Mouse (Mus musculus) heart, embryonic 14.5 days (tissue): ENCODE data around the gene Xylt2. TPM values are rescaled to one million over a fixed set of nuclear protein-coding genes. Genes with fewer than 3 reads are reported as not detected.
A peak's percentile ranks its signal among the peaks of the same experiment; 100 is the strongest.

Experiments used
- ATAC-seq: fragments of 200-750 bp; cut with Nextera tagmentation; 2 replicates; pipeline ENCODE4 v1.8.0; 2017; ENCODE audit warnings: low read depth, moderate TSS enrichment; ENCODE audit not compliant: insufficient number of reproducible peaks, insufficient read depth, low FRiP score
- H3K27ac ChIP-seq, 2 experiments: fragments of 200-500 bp in 1 of 2; fragments of 300-500 bp in 1 of 2; sonication (generic) in 1 of 2; replicated peaks in 1 of 2; 2 replicates each; pipeline ENCODE4 v1.5.1; 2012 to 2014; ENCODE audit warnings: low read depth in 2 of 2, low read length in 2 of 2, control low read depth in 1 of 2, mild to moderate bottlenecking in 1 of 2, mixed read lengths in 1 of 2; ENCODE audit not compliant: control insufficient read depth in 1 of 2, insufficient read depth in 1 of 2
- H3K27me3 ChIP-seq: fragments of 300-500 bp; sonication (generic); 2 replicates; pipeline ENCODE4 v1.6.1; 2014; ENCODE audit warnings: mild to moderate bottlenecking, low read length, control low read depth; ENCODE audit not compliant: control insufficient read depth, insufficient read depth
- H3K36me3 ChIP-seq: fragments of 300-500 bp; sonication (generic); 2 replicates; pipeline ENCODE4 v1.6.1; 2014; ENCODE audit warnings: mild to moderate bottlenecking, control low read depth, low read length, mixed read lengths; ENCODE audit not compliant: control insufficient read depth, insufficient read depth
- H3K4me1 ChIP-seq, 2 experiments: fragments of 200-500 bp in 1 of 2; fragments of 300-500 bp in 1 of 2; sonication (generic) in 1 of 2; 2 replicates each; pipeline ENCODE4 v1.6.1; 2012 to 2014; ENCODE audit warnings: low read length in 2 of 2, control low read depth in 1 of 2, mixed read lengths in 1 of 2; ENCODE audit not compliant: control insufficient read depth in 2 of 2, insufficient read depth in 2 of 2
- H3K4me2 ChIP-seq: fragments of 300-500 bp; sonication (generic); 2 replicates; pipeline ENCODE4 v1.6.1; 2014; ENCODE audit warnings: mild to moderate bottlenecking, low read length
- H3K4me3 ChIP-seq, 2 experiments: fragments of 200-500 bp in 1 of 2; fragments of 300-500 bp in 1 of 2; sonication (generic) in 1 of 2; 2 replicates each; pipeline ENCODE4 v1.5.1; 2012 to 2014; ENCODE audit warnings: low read length in 2 of 2, mild to moderate bottlenecking in 2 of 2, control low read depth in 1 of 2, low read depth in 1 of 2, moderate library complexity in 1 of 2; ENCODE audit not compliant: control insufficient read depth in 1 of 2, insufficient read depth in 1 of 2
- H3K9ac ChIP-seq: fragments of 300-500 bp; sonication (generic); 2 replicates; pipeline ENCODE4 v1.6.1; 2014; ENCODE audit warnings: mild to moderate bottlenecking, low read length
- H3K9me3 ChIP-seq: fragments of 300-500 bp; sonication (generic); 2 replicates; pipeline ENCODE4 v1.6.1; 2016; ENCODE audit warnings: low read length, control low read depth; ENCODE audit not compliant: control insufficient read depth
- WGBS: fragments of 180-500 bp; shearing (Covaris S2); extraction: QIAGEN DNeasy Blood & Tissue Kit; methylation state at CpG from one replicate; pipeline ENCODE4 v1.1.7; 2014; 5-methylcytosine and 5-hydroxymethylcytosine counted together
- polyA plus RNA-seq: library from polyadenylated mRNA; unstranded; fragments of >200 nt; fragmentation: Nextera tagmentation; extraction: Ambion mirVana; gene quantifications from 2 replicates; pipeline ENCODE4 v1.2.1, GENCODE M21; 2014

Xylt2 gene
- polyA plus RNA-seq, 1 experiment from 2014 or later: 13.8 TPM

- Histone ChIP-seq H3K4me1 (no peaks in the 10 kb centered on the region), H3K9me3 (no peaks in the 10 kb centered on the region), H3K27me3 (no peaks in the 10 kb centered on the region), H3K4me3 (no peak overlapping the region), H3K9ac (no peak overlapping the region), H3K4me2 (no peak overlapping the region), H3K27ac (no peak overlapping the region), H3K36me3 (peaks cover 87% of the 10 kb centered on the region)
- ATAC-seq: no peak
- WGBS: 91% methylated on average over 4 of the region's 4 CpGs
Observed at GRCm38 (mm10) chr11:94646457-94646856, 30.9 kb downstream of the Xylt2 start.

- Histone ChIP-seq H3K9me3 (no peaks in the 10 kb centered on the region), H3K27ac (no peak overlapping the region), H3K27me3 (no peaks in the 10 kb centered on the region), H3K4me1 (no peaks in the 10 kb centered on the region), H3K9ac (no peak overlapping the region), H3K36me3 (peaks cover 91% of the 10 kb centered on the region), H3K4me2 (no peak overlapping the region), H3K4me3 (no peak overlapping the region)
- 88% methylated on average over 8 of the region's 8 CpGs for WGBS
- no peak for ATAC-seq
Observed at GRCm38 (mm10) chr11:94644461-94645219, 32.7 kb downstream of the Xylt2 start.

- Histone ChIP-seq H3K27me3 (no peaks in the 10 kb centered on the region), H3K9ac (no peak overlapping the region), H3K4me1 (peaks cover 2 to 10% of the 10 kb centered on the region in 2 experiments; a peak in 3 of 4 replicates), H3K27ac (no peak overlapping the region), H3K9me3 (no peaks in the 10 kb centered on the region), H3K36me3 (peaks cover 82% of the 10 kb centered on the region), H3K4me2 (no peak overlapping the region), H3K4me3 (no peak overlapping the region)
- 89% methylated on average over 5 of the region's 5 CpGs for WGBS
- no peak for ATAC-seq
Observed at GRCm38 (mm10) chr11:94634431-94634830, 42.9 kb downstream of the Xylt2 start.

- WGBS: 87% methylated on average over 8 of the region's 8 CpGs
- peaks cover 68% of the 10 kb centered on the region for H3K36me3 ChIP-seq
- ATAC-seq: no peak
Observed at GRCm38 (mm10) chr11:94632988-94633387, 44.3 kb downstream of the Xylt2 start.

GRCm38 (mm10) chr11:94631969-94632368, 45.3 kb downstream of the Xylt2 start:
- no peaks in the 10 kb centered on the region for H3K9me3 ChIP-seq
- H3K4me1 ChIP-seq: peaks cover 2 to 10% of the 10 kb centered on the region in 2 experiments; a peak in 3 of 4 replicates
- peaks cover 58% of the 10 kb centered on the region for H3K36me3 ChIP-seq
- no peak overlapping the region for H3K4me3 ChIP-seq
- H3K27me3 ChIP-seq: no peaks in the 10 kb centered on the region
- ATAC-seq: no peak
- 90% methylated on average over 5 of the region's 5 CpGs for WGBS
- H3K9ac ChIP-seq: no peak overlapping the region
- H3K27ac ChIP-seq: no peak overlapping the region
- H3K4me2 ChIP-seq: no peak overlapping the region

More at GRCm38 (mm10) chr11:94632988-94633387, 44.3 kb downstream of the Xylt2 start:
- no peaks in the 10 kb centered on the region for H3K27me3 ChIP-seq
- H3K27ac ChIP-seq: no peak overlapping the region
- no peak overlapping the region for H3K9ac ChIP-seq
- H3K4me3 ChIP-seq: no peak overlapping the region
- H3K4me2 ChIP-seq: no peak overlapping the region
- no peaks in the 10 kb centered on the region for H3K9me3 ChIP-seq
- peaks cover 2 to 10% of the 10 kb centered on the region in 2 experiments; a peak in 3 of 4 replicates for H3K4me1 ChIP-seq

- Histone ChIP-seq H3K36me3 (peaks cover 42% of the 10 kb centered on the region), H3K9ac (peak overlapping the region; percentile 90), H3K27ac (peak overlapping the region; percentile 37 to 61; a peak in 3 of 4 replicates), H3K27me3 (no peaks in the 10 kb centered on the region), H3K4me2 (peak overlapping the region; percentile 67), H3K9me3 (no peaks in the 10 kb centered on the region), H3K4me3 (peak overlapping the region; percentile 87 to 89), H3K4me1 (peaks cover 2 to 10% of the 10 kb centered on the region in 2 experiments; a peak in 3 of 4 replicates)
- no peak for ATAC-seq
- 11% methylated on average over 26 of the region's 26 CpGs for WGBS
Observed at GRCm38 (mm10) chr11:94630199-94631011, 46.9 kb downstream of the Xylt2 start.

GRCm38 (mm10) chr11:94629884-94630198, 47.5 kb downstream of the Xylt2 start:
- no peaks in the 10 kb centered on the region for H3K27me3 ChIP-seq
- peak overlapping the region; percentile 37 to 61; a peak in 3 of 4 replicates for H3K27ac ChIP-seq
- no peak; the same call in 1 of the 2 replicates for ATAC-seq
- peaks cover 2 to 10% of the 10 kb centered on the region in 2 experiments; a peak in 3 of 4 replicates for H3K4me1 ChIP-seq
- peaks cover 36% of the 10 kb centered on the region for H3K36me3 ChIP-seq
- peak overlapping the region; percentile 67 for H3K4me2 ChIP-seq
- no peaks in the 10 kb centered on the region for H3K9me3 ChIP-seq
- peak overlapping the region; percentile 87 to 89 for H3K4me3 ChIP-seq
- WGBS: 0% methylated on average over 20 of the region's 28 CpGs
- H3K9ac ChIP-seq: peak overlapping the region; percentile 90
